Mouse (Mus musculus) spleen, adult 2 months (tissue): ENCODE data around the gene Cfap61.
"Not testable (repeated sequence)": the region's sequence is repeated elsewhere in the genome, so short reads cannot be mapped to it uniquely, and the experiment has no call there.

ENCODE experiments used
- CTCF ChIP-seq: fragments of 200-500 bp; IDR thresholded peaks from 2 replicates; pipeline ENCODE4 v1.5.1; 2011; ENCODE audit warnings: mild to moderate bottlenecking, inconsistent platforms; ENCODE audit not compliant: insufficient read depth, insufficient read length, insufficient replicate concordance; ENCODE audit errors: extremely low read depth
- POLR2A ChIP-seq: fragments of 200-500 bp; IDR thresholded peaks from 2 replicates; pipeline ENCODE4 v1.6.1; 2011; ENCODE audit warnings: low read depth, low read length, inconsistent platforms

DNA sequence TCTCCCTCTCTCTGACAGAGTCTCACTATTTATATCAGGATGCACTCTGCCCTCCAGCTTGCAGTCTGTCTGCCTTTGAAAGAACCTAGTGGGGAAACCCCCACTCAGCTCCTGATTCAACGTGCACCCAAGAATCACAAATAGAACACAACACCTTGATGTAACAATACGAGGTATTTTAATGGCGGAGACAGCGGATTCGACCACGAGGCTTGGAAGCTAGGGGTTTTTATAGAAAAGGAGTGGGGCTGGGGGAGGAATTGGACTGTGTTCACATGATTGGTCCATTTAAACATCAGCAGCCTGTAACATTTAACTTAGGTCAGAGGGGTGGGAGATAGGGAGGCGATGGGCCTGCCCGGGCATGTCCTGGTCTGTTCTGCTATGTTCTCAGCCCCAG is 34.3 kb upstream of the Cfap61 start:
- TF ChIP-seq POLR2A, CTCF: not testable (repeated sequence)
